Mouse (Mus musculus): ENCODE measurements around the gene Zfp143.

Zfp143 gene

DNA sequence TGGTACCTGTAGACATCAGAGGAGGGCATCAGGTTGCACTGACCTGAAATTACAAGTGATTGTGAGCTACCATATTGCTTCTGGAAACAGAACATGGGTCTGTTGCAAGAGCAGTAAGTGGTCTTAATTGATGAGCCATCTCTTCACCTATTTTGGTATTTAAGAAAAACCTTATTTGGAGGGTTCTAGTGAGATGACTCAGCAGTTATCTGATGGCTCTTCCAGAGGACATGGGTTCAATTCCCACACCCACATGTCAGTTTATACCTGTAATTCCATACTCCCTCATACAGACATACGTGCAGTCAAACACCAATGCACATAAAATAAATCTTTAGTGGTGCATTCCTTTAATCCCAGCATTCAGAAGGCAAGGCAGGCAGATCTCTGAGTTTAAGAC is 82.8 kb downstream of the Zfp143 start:
- DNase-seq = no peak

Data from right cerebral cortex, postnatal 25 days (tissue).